Mouse (Mus musculus): ENCODE data around the gene Rilpl1. TPM values are rescaled to one million over a fixed set of nuclear protein-coding genes. Genes with fewer than 3 reads are reported as not detected.
"Not testable (repeated sequence)": the region's sequence is repeated elsewhere in the genome, so short reads cannot be mapped to it uniquely, and the experiment has no call there.

Rilpl1 gene
- polyA plus RNA-seq, 1 experiment from 2014 or later, result 8.6 TPM

DNA sequence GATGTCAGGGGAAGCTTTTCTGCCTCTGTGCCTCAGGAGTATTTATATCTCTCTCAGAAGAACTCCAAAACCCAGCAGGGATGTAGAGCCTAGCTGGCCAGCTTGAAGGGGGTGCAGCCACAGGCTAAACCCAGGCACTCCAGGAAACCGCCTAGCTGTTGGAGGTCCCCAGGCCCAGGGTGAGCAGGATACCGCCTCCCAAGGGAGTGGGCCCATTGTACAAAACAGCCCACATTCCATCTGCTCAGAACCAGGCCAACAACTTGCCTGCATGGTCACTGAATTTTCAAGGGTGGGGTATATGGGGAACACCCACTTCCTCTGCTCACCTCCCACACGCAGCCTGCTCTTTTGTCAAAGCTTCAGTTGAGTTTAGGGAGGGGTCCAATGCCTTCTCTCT lies 30.6 kb downstream of the Rilpl1 start:
- Histone ChIP-seq H3K9me3 (ENCODE audit: control insufficient read depth, low read length) (no peaks in the 10 kb centered on the region), H3K4me3 (ENCODE audit: low read length) (no peak overlapping the region), H3K4me1 (ENCODE audit: control insufficient read depth, insufficient read depth, low read length) (peaks cover 2% of the 10 kb centered on the region; the same call in 1 of the 2 replicates), H3K36me3 (ENCODE audit: control insufficient read depth, insufficient read depth, low read length) (peaks cover 7% of the 10 kb centered on the region; the same call in 1 of the 2 replicates), H3K27ac (ENCODE audit: low read length) (no peak overlapping the region), H3K27me3 (replicated peaks; ENCODE audit: control insufficient read depth, insufficient read depth, low read length) (no peaks in the 10 kb centered on the region), H3K9ac (ENCODE audit: low read depth, low read length) (no peak overlapping the region), H3K4me2 (ENCODE audit: low read depth, low read length) (no peak overlapping the region)
- 92% methylated on average over 3 of the region's 3 CpGs for WGBS
- ATAC-seq, result no peak

DNA sequence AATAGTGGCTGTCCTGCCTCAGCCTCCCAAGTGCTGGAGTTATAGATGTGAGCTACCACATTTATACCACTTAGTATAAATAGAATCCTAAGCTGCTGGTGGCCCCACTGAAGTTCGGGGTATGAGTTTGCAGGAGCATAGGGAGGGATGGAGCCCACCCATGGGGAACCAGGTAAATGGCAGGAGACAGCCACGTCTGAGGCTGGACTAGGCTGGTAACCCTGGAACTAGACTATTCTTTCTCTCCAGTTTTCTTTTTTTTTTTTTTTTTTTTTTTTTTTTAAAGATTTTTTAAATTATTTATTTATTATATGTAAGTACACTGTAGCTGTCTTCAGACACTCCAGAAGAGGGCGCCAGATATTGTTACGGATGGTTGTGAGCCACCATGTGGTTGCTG lies 31.2 kb downstream of the Rilpl1 start:
- H3K27ac ChIP-seq (ENCODE audit: low read length); H3K9me3 ChIP-seq (ENCODE audit: control insufficient read depth, low read length); H3K36me3 ChIP-seq (ENCODE audit: control insufficient read depth, insufficient read depth, low read length); H3K4me1 ChIP-seq (ENCODE audit: control insufficient read depth, insufficient read depth, low read length); H3K4me3 ChIP-seq (ENCODE audit: low read length); H3K27me3 ChIP-seq (replicated peaks; ENCODE audit: control insufficient read depth, insufficient read depth, low read length); ATAC-seq; H3K9ac ChIP-seq (ENCODE audit: low read depth, low read length); H3K4me2 ChIP-seq (ENCODE audit: low read depth, low read length): not testable (repeated sequence)
- 89% methylated on average over 2 of the region's 4 CpGs for WGBS

DNA sequence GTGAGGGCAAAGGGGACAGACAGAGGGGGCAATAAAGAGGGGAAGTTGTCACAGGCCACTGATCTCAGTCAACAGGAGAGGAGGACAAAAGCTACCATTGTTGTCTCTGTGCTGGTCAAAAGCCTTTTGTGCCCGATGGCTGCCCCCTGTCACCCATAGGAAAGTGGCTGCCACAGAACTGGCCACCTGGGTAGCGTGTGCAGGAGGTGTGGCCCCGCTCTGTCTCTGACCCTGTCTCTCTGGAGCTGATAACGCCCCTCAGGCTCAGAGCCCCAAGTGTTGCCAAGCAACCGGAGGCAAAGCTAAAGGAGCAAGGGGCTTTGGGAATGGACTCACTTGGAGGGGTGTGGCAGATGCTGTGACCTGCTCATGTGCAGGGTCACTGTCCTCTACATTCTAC lies 32.2 kb downstream of the Rilpl1 start:
- no peak for ATAC-seq
- Histone ChIP-seq H3K4me2 (ENCODE audit: low read depth, low read length) (no peak overlapping the region), H3K9ac (ENCODE audit: low read depth, low read length) (no peak overlapping the region), H3K27me3 (replicated peaks; ENCODE audit: control insufficient read depth, insufficient read depth, low read length) (no peaks in the 10 kb centered on the region), H3K4me1 (ENCODE audit: control insufficient read depth, insufficient read depth, low read length) (peaks cover 2% of the 10 kb centered on the region; the same call in 1 of the 2 replicates), H3K27ac (ENCODE audit: low read length) (no peak overlapping the region), H3K9me3 (ENCODE audit: control insufficient read depth, low read length) (no peaks in the 10 kb centered on the region), H3K36me3 (ENCODE audit: control insufficient read depth, insufficient read depth, low read length) (peaks cover 7% of the 10 kb centered on the region; the same call in 1 of the 2 replicates), H3K4me3 (ENCODE audit: low read length) (no peak overlapping the region)
- WGBS, result 41% methylated on average over 5 of the region's 5 CpGs

DNA sequence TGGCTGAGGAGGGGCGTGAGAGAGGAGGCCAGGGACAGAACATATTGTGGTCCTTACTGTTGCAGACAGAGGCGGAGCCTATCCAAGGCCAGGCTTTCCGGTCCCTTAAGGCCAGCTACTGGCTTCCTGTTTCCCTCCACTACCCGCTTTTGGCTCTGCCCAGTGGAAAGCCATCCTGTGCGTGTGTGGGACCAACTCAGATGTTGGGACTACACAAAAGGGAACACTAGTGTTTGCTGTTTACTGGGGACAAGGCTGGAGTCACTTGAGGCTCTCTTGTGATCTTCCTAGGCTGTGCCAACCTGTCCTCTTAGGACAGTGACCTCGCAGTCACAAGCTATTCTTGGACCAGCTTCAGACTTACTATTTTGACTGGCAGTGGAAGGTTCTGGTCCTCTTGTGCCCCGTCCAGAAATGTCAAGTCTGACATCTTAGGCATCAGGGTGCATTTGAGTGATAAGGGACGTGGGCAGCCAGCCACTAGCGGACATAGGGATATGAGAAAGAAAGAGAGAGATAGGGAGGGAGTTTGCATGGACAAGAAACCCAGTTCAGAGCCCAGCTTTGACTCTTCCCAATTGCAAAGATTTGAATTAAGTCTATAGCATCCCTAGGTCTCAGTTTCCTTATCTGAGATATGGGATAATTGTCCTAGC lies 32.8 kb downstream of the Rilpl1 start:
- H3K27ac ChIP-seq (ENCODE audit: low read length), result peak overlapping the region; percentile 8; the same call in 1 of the 2 replicates
- no peak for ATAC-seq
- WGBS, result 69% methylated on average over 9 of the region's 9 CpGs

DNA sequence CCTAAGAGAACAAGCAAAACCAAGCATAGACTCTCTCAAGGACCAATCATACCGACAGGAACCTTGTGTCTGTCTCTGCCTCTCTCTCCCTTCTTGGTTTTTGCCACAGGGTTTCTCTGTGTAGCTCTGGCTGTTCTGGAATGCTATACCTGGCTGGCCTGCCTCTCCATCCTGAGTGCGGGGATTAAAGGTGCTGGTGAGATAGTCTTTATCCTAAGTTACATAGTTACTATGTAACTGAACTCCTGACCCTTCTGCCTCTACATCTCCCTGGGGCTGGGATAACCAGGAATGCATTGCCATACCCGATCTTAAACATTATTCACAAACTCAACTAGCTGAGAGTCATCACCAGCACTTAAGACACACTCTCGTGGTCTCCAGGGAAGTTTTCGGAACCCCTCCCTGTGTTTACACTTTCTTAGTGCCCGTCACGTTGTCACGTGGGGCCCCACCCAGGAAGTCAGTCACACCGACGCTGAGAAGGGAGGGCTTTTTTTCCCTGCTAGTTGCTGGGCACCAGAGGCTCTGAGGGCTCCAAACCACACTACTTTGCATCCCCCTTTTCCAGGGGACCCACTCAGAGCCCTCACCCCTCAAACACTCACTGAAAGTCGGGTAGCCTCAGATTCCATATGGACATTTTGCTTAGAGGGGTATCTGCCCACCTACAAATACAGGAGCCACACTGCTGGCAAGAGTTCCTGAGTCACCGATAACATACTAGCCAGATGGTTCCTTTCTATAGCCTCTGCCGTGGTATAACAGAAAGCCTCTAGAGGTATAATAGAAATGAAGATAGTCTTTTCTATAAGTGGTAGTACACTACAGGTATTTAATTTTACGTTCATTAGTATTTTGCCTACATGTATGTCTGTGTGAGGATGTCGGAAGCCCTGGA lies 34.3 kb downstream of the Rilpl1 start:
- Histone ChIP-seq H3K27me3 (replicated peaks; ENCODE audit: control insufficient read depth, insufficient read depth, low read length) (no peaks in the 10 kb centered on the region), H3K9me3 (ENCODE audit: control insufficient read depth, low read length) (no peaks in the 10 kb centered on the region), H3K4me2 (ENCODE audit: low read depth, low read length) (peak overlapping the region; percentile 38), H3K9ac (ENCODE audit: low read depth, low read length) (peak overlapping the region; percentile 36), H3K36me3 (ENCODE audit: control insufficient read depth, insufficient read depth, low read length) (peaks cover 4% of the 10 kb centered on the region; the same call in 1 of the 2 replicates), H3K4me1 (ENCODE audit: control insufficient read depth, insufficient read depth, low read length) (peaks cover 2% of the 10 kb centered on the region; the same call in 1 of the 2 replicates), H3K27ac (ENCODE audit: low read length) (no peak overlapping the region), H3K4me3 (ENCODE audit: low read length) (peak overlapping the region; percentile 34; the same call in 1 of the 2 replicates)
- 48% methylated on average over 15 of the region's 15 CpGs for WGBS
- peak; percentile 72 for ATAC-seq

More for the DNA sequence above, 32.8 kb downstream of the Rilpl1 start:
- Histone ChIP-seq H3K36me3 (ENCODE audit: control insufficient read depth, insufficient read depth, low read length) (peaks cover 5% of the 10 kb centered on the region; the same call in 1 of the 2 replicates), H3K9ac (ENCODE audit: low read depth, low read length) (no peak overlapping the region), H3K27me3 (replicated peaks; ENCODE audit: control insufficient read depth, insufficient read depth, low read length) (no peaks in the 10 kb centered on the region), H3K4me2 (ENCODE audit: low read depth, low read length) (no peak overlapping the region), H3K4me3 (ENCODE audit: low read length) (no peak overlapping the region), H3K4me1 (ENCODE audit: control insufficient read depth, insufficient read depth, low read length) (peaks cover 2% of the 10 kb centered on the region; the same call in 1 of the 2 replicates), H3K9me3 (ENCODE audit: control insufficient read depth, low read length) (no peaks in the 10 kb centered on the region)

DNA sequence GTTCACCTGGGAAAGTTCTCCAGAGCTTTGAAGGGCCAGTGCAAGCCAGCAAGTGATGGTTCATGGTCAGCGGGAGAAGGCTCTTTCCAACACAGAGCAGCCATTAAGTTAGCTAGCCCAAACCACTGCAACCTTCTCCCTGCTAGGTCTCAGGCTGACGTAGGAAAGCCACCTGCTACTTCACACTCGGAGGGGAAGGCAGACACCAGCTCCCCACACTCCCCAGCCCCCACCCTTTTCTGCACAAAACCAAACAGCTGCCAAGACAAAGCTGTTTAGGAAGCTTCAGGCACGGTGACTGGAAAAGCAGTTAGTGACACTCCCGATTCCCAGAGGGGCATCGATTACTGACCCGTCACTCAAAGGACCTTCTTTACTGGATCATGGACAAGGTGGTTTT lies 35.6 kb downstream of the Rilpl1 start:
- no peak overlapping the region for H3K27ac ChIP-seq (ENCODE audit: low read length)
- H3K4me2 ChIP-seq (ENCODE audit: low read depth, low read length), result no peak overlapping the region
- H3K27me3 ChIP-seq (replicated peaks; ENCODE audit: control insufficient read depth, insufficient read depth, low read length), result no peaks in the 10 kb centered on the region
- ATAC-seq, result no peak
- H3K36me3 ChIP-seq (ENCODE audit: control insufficient read depth, insufficient read depth, low read length), result peaks cover 4% of the 10 kb centered on the region; the same call in 1 of the 2 replicates
- H3K4me3 ChIP-seq (ENCODE audit: low read length), result no peak overlapping the region
- H3K9me3 ChIP-seq (ENCODE audit: control insufficient read depth, low read length), result no peaks in the 10 kb centered on the region
- no peak overlapping the region for H3K9ac ChIP-seq (ENCODE audit: low read depth, low read length)
- WGBS, result 58% methylated on average over 7 of the region's 7 CpGs
- peaks cover 2% of the 10 kb centered on the region; the same call in 1 of the 2 replicates for H3K4me1 ChIP-seq (ENCODE audit: control insufficient read depth, insufficient read depth, low read length)

DNA sequence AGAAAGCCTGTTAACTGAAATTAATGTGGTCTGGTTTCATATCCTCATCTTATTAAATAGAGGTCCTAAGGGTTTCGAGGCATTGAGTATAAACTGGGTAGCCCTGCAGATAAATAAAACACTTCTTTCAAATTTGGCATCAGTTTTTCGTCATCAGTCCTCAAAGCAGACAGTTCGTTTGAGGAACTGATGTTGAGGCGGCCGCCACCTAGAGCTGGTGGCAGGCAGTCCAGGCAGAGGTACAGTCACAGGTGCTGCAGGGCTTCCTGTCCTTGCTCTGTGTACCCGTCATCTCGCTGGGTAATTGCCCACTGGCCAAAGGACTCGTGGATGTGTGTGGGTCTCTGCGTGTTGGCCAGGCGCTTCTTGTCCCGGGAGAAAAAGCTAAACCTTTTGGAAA lies 37.7 kb downstream of the Rilpl1 start:
- H3K4me3 ChIP-seq (ENCODE audit: low read length), result no peak overlapping the region
- WGBS, result 85% methylated on average over 11 of the region's 11 CpGs
- H3K36me3 ChIP-seq (ENCODE audit: control insufficient read depth, insufficient read depth, low read length), result peaks cover 9% of the 10 kb centered on the region
- no peak overlapping the region for H3K27ac ChIP-seq (ENCODE audit: low read length)
- H3K4me2 ChIP-seq (ENCODE audit: low read depth, low read length), result no peak overlapping the region
- no peaks in the 10 kb centered on the region for H3K9me3 ChIP-seq (ENCODE audit: control insufficient read depth, low read length)
- no peaks in the 10 kb centered on the region for H3K27me3 ChIP-seq (replicated peaks; ENCODE audit: control insufficient read depth, insufficient read depth, low read length)
- no peak overlapping the region for H3K9ac ChIP-seq (ENCODE audit: low read depth, low read length)
- peaks cover 2% of the 10 kb centered on the region; the same call in 1 of the 2 replicates for H3K4me1 ChIP-seq (ENCODE audit: control insufficient read depth, insufficient read depth, low read length)
- ATAC-seq, result no peak

DNA sequence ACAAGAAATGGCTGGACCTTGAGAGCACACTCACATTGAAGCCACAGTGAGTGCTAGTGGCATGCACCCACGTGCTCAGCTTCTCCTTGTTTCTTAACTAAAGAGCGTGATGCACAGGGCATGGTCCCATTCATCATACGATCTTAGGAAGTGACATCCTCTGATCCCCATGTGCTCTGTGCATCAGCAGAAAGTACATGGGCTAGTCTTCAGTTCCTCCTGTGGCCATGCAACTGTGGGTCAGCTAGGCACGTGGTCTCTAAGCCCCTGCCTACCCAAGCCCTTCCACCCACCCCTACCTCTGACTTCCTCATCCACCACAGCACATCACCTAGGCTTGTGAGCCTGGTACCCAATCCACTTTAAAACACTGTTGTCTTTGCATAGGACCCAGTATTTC lies 38.6 kb downstream of the Rilpl1 start:
- Histone ChIP-seq H3K36me3 (ENCODE audit: control insufficient read depth, insufficient read depth, low read length) (peaks cover 9% of the 10 kb centered on the region; the same call in 1 of the 2 replicates), H3K4me3 (ENCODE audit: low read length) (no peak overlapping the region), H3K9me3 (ENCODE audit: control insufficient read depth, low read length) (no peaks in the 10 kb centered on the region), H3K27ac (ENCODE audit: low read length) (no peak overlapping the region), H3K27me3 (replicated peaks; ENCODE audit: control insufficient read depth, insufficient read depth, low read length) (no peaks in the 10 kb centered on the region), H3K4me2 (ENCODE audit: low read depth, low read length) (no peak overlapping the region), H3K4me1 (ENCODE audit: control insufficient read depth, insufficient read depth, low read length) (peaks cover 2% of the 10 kb centered on the region; the same call in 1 of the 2 replicates), H3K9ac (ENCODE audit: low read depth, low read length) (no peak overlapping the region)
- no peak for ATAC-seq
- WGBS, result 88% methylated on average over 4 of the region's 4 CpGs

DNA sequence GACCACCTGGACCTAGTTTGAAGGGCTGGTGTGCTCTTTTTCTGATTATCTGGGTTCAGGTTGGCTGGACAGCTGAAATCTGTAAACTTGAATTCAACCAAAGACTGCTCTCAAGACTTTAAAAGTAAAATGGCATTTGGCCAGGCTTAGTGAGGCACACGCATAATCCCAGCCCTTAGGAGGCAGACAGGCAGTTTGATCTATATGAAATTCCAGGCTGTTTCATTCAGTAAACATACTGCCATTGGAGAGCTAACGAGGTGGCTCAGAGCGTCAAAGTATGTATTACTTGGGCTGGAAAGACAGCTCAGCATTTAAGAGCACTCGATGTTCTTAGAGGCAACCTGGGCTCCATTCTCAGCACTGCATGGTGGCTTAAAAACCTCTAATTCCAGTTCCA lies 39.5 kb downstream of the Rilpl1 start:
- no peak overlapping the region for H3K4me3 ChIP-seq (ENCODE audit: low read length)
- no peaks in the 10 kb centered on the region for H3K4me1 ChIP-seq (ENCODE audit: control insufficient read depth, insufficient read depth, low read length)
- no peaks in the 10 kb centered on the region for H3K9me3 ChIP-seq (ENCODE audit: control insufficient read depth, low read length)
- 75% methylated on average over 4 of the region's 4 CpGs for WGBS
- H3K27me3 ChIP-seq (replicated peaks; ENCODE audit: control insufficient read depth, insufficient read depth, low read length), result no peaks in the 10 kb centered on the region
- no peak overlapping the region for H3K27ac ChIP-seq (ENCODE audit: low read length)
- peaks cover 9% of the 10 kb centered on the region; the same call in 1 of the 2 replicates for H3K36me3 ChIP-seq (ENCODE audit: control insufficient read depth, insufficient read depth, low read length)
- no peak for ATAC-seq
- no peak overlapping the region for H3K9ac ChIP-seq (ENCODE audit: low read depth, low read length)
- no peak overlapping the region for H3K4me2 ChIP-seq (ENCODE audit: low read depth, low read length)
